Mouse (Mus musculus) 416B (cell line): Measurements from ENCODE around the gene Fam168b.

Experiments used
- DNase-seq: peaks from one replicate; pipeline ENCODE4 v3.0.0; 2011; ENCODE audit warnings: low read depth

Gene Fam168b

GRCm38 (mm10) chr1:34842887-34843618 lies at the start of gene Fam168b:
Gene Fam168b, minus strand, starts transcription at chr1:34843065.
- peak; percentile 79 for DNase-seq

GRCm38 (mm10) chr1:34892466-34892865 lies 49.6 kb upstream of the Fam168b start:
- DNase-seq, result no peak

- DNase-seq, result peak; percentile 17
Observed at GRCm38 (mm10) chr1:34891559-34892289, 48.9 kb upstream of the Fam168b start.

- DNase-seq, result no peak
Observed at GRCm38 (mm10) chr1:34883776-34884175, 40.9 kb upstream of the Fam168b start.

- DNase-seq, result no peak
Observed at GRCm38 (mm10) chr1:34879611-34880010, 36.7 kb upstream of the Fam168b start.

GRCm38 (mm10) chr1:34873551-34873950 lies 30.7 kb upstream of the Fam168b start:
- DNase-seq, result no peak

GRCm38 (mm10) chr1:34871170-34871569 lies 28.3 kb upstream of the Fam168b start:
- DNase-seq, result no peak

GRCm38 (mm10) chr1:34869231-34869630 lies 26.4 kb upstream of the Fam168b start:
- DNase-seq, result no peak

- no peak for DNase-seq
Observed at GRCm38 (mm10) chr1:34868391-34868790, 25.5 kb upstream of the Fam168b start.

GRCm38 (mm10) chr1:34867574-34867955 lies 24.7 kb upstream of the Fam168b start:
- no peak for DNase-seq

- DNase-seq, result peak; percentile 95
Observed at GRCm38 (mm10) chr1:34866815-34867573, 24.1 kb upstream of the Fam168b start.

- DNase-seq, result no peak
Observed at GRCm38 (mm10) chr1:34865866-34866265, 23.0 kb upstream of the Fam168b start.

- DNase-seq, result no peak
Observed at GRCm38 (mm10) chr1:34864243-34864642, 21.4 kb upstream of the Fam168b start.

- DNase-seq, result no peak
Observed at GRCm38 (mm10) chr1:34863323-34863722, 20.5 kb upstream of the Fam168b start.

GRCm38 (mm10) chr1:34862877-34863276 lies 20.0 kb upstream of the Fam168b start:
- no peak for DNase-seq

- DNase-seq, result no peak
Observed at GRCm38 (mm10) chr1:34860205-34860604, 17.3 kb upstream of the Fam168b start.

GRCm38 (mm10) chr1:34859761-34860160 lies 16.9 kb upstream of the Fam168b start:
- DNase-seq, result no peak

GRCm38 (mm10) chr1:34858671-34859070 lies 15.8 kb upstream of the Fam168b start:
- no peak for DNase-seq

- DNase-seq, result no peak
Observed at GRCm38 (mm10) chr1:34855056-34855739, 12.3 kb upstream of the Fam168b start.

GRCm38 (mm10) chr1:34853786-34854185 lies 10.9 kb upstream of the Fam168b start:
- no peak for DNase-seq

GRCm38 (mm10) chr1:34852116-34852878 lies 9.4 kb upstream of the Fam168b start:
- DNase-seq, result no peak
